Mouse (Mus musculus) kidney, postnatal 25 days (tissue): ENCODE data around the gene Pms2.

Experiments
- DNase-seq, 2 experiments: peaks; one replicate each; pipeline ENCODE4 v3.0.0; 2021; ENCODE audit warnings: mixed read lengths in 2 of 2

The Pms2 gene

DNA sequence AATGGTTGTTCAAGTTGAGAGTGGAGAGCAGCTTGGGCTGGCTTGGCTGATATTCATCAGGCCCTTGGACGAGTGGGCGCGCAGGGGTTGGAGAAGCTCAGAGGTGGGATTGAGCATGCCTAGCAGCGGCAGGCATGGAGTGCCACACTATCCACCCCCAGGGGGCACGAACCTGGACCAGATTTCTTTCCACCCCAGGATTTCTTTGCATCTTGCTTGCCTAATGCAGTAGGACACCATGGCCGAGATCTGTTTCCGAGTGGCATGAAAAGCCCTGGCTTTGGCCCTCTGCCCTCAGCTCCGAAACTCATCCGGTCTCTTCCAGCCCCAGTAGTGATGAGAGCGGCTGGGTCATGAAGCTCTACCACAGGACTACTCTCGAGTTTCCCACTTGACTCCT, 23.6 kb downstream of the Pms2 start:
- no peak for DNase-seq

- DNase-seq = no peak
Observed at GRCm38 (mm10) chr5:143933875-143934274, 24.1 kb downstream of the Pms2 start.

DNA sequence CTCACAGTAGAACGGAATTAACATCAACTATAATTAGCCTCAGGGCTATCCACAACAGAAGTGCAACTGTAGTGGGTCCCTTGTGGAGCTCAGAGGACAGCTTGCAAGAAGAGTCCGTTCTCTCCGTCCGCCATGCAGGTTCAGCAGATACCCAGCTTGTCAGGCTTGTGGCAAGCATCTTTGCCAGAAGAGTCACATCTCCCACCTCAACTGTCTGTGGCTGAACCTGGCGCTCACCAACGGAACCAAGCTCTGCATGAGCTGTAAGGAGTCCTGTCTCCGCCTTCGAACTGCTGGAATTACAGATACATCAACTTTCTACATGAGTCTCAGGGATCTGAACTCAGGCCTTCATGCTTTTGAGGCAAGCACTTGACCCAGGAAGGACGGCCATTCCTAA, 26.4 kb downstream of the Pms2 start:
- DNase-seq = no peak

GRCm38 (mm10) chr5:143941588-143941987, 31.8 kb downstream of the Pms2 start:
- no peak for DNase-seq

DNA sequence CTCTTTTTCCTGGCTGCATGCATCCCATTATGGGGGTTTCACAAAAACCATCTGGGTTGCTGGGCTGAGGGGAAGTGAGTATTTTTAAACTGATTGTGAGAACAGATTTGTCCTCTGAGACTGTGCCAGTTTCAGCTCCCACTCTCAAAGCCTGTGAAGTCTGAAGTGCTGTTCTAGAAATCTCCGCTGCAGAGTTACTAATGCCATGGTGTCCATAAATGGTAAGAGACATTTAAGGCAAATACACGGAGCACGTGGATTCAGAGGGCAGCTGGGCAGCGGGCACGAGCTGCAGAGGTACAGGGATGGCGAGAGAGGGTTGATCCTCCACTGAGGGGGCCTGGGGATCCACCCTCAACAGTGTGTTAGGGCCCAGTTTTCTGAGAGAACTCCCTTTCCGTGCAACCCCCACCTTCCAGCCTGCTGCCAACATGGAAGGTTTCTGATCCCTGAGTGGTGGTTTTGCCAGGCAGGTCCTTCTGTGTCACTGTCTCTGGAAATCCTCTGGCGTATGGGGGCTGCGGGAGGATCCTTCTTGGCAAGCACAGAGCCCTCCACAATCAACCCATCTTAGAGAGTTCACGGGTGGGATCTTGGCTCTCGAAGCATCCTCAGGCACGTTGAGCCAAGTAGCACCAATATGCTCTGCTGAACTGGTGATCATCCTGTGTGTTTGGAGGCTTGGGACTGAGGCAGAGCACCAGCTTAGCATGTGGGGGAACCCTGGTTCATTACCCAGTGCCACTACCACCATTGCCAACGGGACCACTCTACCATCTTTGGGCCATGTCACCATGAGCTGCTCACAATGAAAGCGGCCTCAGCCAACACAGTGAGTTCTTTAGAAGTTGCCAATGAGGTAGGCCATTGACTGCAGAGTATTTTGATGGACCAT, 33.7 kb downstream of the Pms2 start:
- no peak for DNase-seq

DNA sequence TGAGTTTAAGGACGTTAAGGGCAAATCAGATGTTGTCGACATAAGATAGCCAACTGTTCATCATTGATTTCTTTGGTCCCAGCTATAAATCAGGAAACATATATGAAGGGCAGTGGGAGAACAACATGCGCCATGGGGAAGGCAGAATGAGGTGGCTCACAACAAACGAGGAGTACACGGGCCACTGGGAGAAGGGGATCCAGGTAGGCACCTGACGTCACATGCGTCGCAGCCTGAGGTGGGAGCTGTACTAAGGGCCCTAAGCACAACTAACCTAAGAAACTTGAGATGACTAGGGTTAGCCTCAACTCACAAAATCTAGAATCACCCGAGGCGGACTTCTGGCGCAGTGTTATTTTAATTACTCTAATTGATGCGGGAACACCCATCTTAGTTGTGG, 38.6 kb downstream of the Pms2 start:
- DNase-seq = no peak

DNA sequence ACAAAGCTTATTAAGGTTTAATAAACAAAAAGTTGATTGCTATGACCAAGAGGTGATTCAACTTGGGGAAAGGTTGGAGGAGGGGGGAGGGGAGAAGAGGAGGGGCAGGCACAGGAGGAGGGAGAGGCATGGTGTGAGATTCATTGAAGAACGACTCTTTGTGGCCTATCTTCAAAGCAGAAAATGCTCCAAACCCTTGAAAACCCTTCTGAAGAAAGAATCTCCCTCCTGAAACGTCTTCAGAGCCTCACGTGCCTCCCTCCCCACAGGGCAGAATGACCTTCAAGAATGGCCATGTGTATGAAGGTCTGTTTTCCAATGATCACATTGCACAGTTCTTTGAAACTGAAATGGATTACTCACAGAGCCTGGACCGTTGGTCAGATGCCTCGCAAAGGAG, 40.3 kb downstream of the Pms2 start:
- no peak for DNase-seq

DNA sequence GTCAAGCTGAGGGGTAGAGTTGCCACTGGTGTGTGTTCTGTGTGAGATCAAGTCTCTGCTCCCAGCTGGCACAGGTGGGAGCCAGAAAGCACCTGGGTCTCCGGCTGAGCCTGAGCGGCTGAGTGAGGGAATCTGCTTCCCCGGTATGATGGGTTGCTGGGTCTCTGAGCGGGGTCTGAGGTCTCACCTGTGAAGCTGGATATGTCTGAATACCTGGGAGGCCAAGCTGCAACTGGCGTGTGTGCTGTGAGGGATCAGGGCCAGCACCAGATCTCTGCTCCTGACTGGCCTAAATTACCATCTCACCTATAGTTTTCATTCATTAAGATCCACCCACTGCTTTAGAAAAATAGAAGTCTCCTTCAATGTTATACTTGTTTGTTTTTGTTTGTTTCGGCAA, 47.3 kb downstream of the Pms2 start:
- no peak for DNase-seq

- DNase-seq = no peak
Observed at GRCm38 (mm10) chr5:143959551-143959950, 49.8 kb downstream of the Pms2 start.

GRCm38 (mm10) chr5:143961176-143961575, 51.4 kb downstream of the Pms2 start:
- no peak for DNase-seq

DNA sequence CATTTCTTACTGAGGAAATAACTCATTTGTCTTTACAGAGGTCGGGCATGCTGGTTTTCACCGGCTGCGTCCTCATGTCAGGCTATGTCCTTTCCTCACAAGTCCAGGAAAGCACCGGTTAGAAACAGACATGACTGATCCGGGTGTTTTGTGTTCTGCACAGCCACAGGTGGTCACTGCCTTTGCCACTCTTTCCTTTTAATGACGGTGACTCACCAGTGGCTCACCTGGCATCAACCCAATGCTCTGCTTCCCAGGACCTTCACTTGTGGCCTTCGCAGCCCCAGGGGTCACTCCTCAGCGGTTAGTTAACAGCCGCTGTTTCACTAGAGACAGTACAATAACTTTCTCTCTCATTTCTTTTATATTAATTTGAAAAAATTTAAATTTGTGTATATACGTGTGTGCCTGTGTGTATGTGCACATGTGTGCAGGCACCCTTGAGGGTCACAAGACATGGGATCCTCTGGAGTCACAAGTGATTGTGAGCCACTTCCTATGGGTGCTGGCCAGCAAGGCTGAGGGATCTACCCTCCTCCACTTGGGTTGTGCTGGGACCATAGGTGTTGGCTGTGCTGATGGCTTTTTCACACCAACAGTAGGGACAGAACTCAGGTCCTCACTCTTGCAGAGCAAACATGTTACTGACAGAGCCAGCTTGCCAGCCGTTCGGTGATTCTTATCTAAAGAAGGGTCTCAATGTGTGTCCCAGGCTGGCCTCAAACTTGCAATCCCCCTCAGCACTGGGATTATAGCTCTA, 56.0 kb downstream of the Pms2 start:
- no peak for DNase-seq

GRCm38 (mm10) chr5:143966671-143967070, 56.9 kb downstream of the Pms2 start:
- no peak for DNase-seq

DNA sequence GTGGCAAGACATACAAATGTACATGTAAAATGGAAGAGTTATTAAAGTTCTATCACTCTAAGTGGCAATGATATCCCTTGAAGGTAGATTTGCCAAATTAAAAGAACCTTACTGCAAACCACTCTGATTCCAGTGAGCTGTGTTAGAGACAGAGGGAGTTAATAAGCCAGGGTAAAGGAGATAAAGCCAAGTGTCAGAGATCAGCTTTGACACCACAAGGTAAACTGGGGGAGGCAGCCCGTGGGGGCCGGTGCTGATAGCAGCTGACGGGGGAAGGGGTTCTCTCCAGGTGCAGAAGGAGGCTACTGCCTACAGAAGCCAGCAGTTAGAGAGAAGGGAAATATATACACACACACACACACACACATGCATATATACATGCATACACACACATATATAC, 62.9 kb downstream of the Pms2 start:
- DNase-seq = no peak

DNA sequence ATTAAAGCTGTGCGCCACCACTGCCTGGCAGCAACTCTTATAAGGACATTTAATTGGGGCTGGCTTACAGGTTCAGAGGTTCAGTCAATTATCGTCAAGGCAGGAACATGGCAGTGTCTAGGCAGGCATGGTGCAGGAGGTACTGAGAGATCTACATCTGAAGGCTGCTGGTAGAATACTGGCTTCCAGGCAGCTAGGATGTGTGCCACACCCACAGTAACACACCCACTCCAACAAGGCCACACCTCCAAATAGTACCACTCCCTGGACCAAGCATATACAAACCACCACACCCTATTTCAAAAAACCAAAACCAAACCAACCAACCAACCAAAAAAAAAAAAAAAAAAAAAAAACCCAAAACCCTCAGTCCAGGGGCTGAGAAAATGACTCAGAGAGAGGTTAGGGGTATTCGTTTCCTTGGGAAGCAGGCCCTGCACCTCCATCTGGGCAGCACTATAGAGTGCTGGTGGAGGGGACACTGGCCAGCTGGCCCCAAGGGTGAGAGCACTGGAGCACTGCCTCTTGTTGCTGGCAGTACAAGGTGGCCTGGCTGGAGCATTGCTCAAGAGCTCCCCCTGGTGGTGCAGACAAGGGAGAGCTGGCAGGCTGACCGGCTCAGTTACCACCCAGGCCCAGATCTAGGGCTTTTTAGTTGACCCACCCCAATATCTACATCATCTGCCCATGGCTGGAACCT, 65.3 kb downstream of the Pms2 start:
- DNase-seq = peak; percentile 67 to 70

GRCm38 (mm10) chr5:143975631-143975933, 65.8 kb downstream of the Pms2 start:
- DNase-seq = no peak

- no peak for DNase-seq
Observed at GRCm38 (mm10) chr5:143976232-143976631, 66.5 kb downstream of the Pms2 start.

- no peak for DNase-seq
Observed at GRCm38 (mm10) chr5:143976726-143977431, 67.1 kb downstream of the Pms2 start.

GRCm38 (mm10) chr5:143980858-143981257, 71.1 kb downstream of the Pms2 start:
- peak; percentile 47 to 75 for DNase-seq

DNA sequence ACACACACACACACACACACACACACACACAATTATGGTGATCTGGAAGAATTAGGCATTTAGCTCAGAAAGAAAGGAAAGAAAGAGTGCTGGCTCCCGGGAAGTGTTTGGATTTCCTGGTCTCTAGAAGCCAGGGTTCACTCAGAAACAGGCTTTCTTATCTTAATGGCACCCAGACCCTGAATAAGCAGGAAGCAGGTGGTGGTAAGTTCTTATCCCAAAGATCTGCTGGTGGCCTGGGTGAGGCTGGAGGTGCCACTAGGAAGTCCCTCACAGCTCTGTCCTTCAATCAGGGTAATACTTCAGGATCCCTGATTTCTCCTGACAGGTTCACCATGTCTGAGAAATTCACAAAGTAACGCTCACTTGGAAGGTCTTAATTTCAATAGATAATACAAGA, 72.6 kb downstream of the Pms2 start:
- DNase-seq = no peak
